Mouse (Mus musculus) ES-E14 (cell line): ENCODE results near the gene Pik3r2. TPM values are rescaled to one million over a fixed set of nuclear protein-coding genes. Genes with fewer than 3 reads are reported as not detected.
A peak's percentile ranks its signal among the peaks of the same experiment; 100 is the strongest.

ENCODE experiments used
- DNase-seq: peaks from one replicate; pipeline ENCODE4 v3.0.0-alpha.2; 2013; ENCODE audit warnings: low read depth, low spot score
- H3K27ac ChIP-seq: 2 replicates; pipeline ENCODE4 v1.5.1; 2012; ENCODE audit warnings: low read depth, mild to moderate bottlenecking, low read length, moderate library complexity, mixed read lengths; ENCODE audit not compliant: poor library complexity, insufficient read depth, severe bottlenecking
- H3K36me3 ChIP-seq: 2 replicates; pipeline ENCODE4 v1.6.1; 2012; ENCODE audit warnings: mild to moderate bottlenecking, low read length, moderate library complexity, mixed read lengths; ENCODE audit not compliant: control insufficient read depth, poor library complexity, insufficient read depth, severe bottlenecking
- H3K4me1 ChIP-seq, 2 experiments: fragments of 150-350 bp in 1 of 2; sonication (generic) in 1 of 2; 2 replicates each; pipeline ENCODE4 v1.6.1; 2012; ENCODE audit warnings: low read length in 2 of 2, mild to moderate bottlenecking in 1 of 2, mixed read lengths in 1 of 2; ENCODE audit not compliant: control insufficient read depth in 2 of 2, insufficient read depth in 2 of 2, poor library complexity in 1 of 2
- H3K4me3 ChIP-seq, 2 experiments: fragments of 150-350 bp in 1 of 2; sonication (generic) in 1 of 2; 2 replicates each; pipeline ENCODE4 v1.5.1; 2012; ENCODE audit warnings: low read length in 2 of 2, low read depth in 1 of 2, mild to moderate bottlenecking in 1 of 2, mixed read lengths in 1 of 2; ENCODE audit not compliant: insufficient read depth in 1 of 2, poor library complexity in 1 of 2, severe bottlenecking in 1 of 2
- H3K9ac ChIP-seq: 2 replicates; pipeline ENCODE4 v1.6.1; 2012; ENCODE audit warnings: low read depth, mild to moderate bottlenecking, low read length, mixed read lengths; ENCODE audit not compliant: poor library complexity, insufficient read depth, severe bottlenecking
- H3K9me3 ChIP-seq: fragments of 150-350 bp; sonication (generic); 2 replicates; pipeline ENCODE4 v1.6.1; 2012; ENCODE audit warnings: low read depth, mild to moderate bottlenecking, low read length; ENCODE audit not compliant: control insufficient read depth, insufficient read depth
- CHD2 ChIP-seq: IDR thresholded peaks from 2 replicates; pipeline ENCODE4 v1.6.1; 2014; ENCODE audit warnings: mild to moderate bottlenecking, low read depth, low read length, inconsistent platforms
- HCFC1 ChIP-seq: IDR thresholded peaks from 2 replicates; pipeline ENCODE4 v1.6.1; 2012; ENCODE audit warnings: low read length, inconsistent platforms, borderline replicate concordance; ENCODE audit not compliant: insufficient read depth
- MAFK ChIP-seq: IDR thresholded peaks from 2 replicates; pipeline ENCODE4 v1.6.1; 2014; ENCODE audit warnings: mild to moderate bottlenecking, low read depth, low read length, inconsistent platforms; ENCODE audit not compliant: insufficient read depth
- ZC3H11A ChIP-seq: IDR thresholded peaks from 2 replicates; pipeline ENCODE4 v1.6.1; 2012; ENCODE audit warnings: low read depth, mild to moderate bottlenecking, inconsistent platforms, low read length, borderline replicate concordance
- ZNF384 ChIP-seq: IDR thresholded peaks from 2 replicates; pipeline ENCODE4 v1.6.1; 2012; ENCODE audit warnings: low read depth, low read length, inconsistent platforms
- in situ Hi-C, 2 experiments: fragments of 600-800 bp; cut with MboI; formaldehyde crosslinking; loops; one replicate each; pipeline ENCODE4 v1.15.1; 2025; ENCODE audit warnings: low sequenced_read_pairs in 2 of 2, inconsistent platforms in 1 of 2; ENCODE audit not compliant: unreplicated experiment in 2 of 2
- total RNA-seq: library from RNA; depleted of rRNA; stranded (reverse); fragments of 300-350 nt; gene quantifications from 2 replicates; pipeline ENCODE4 v1.2.3, GENCODE M21; 2012

The Pik3r2 gene
- total RNA-seq, 1 experiment: 52.7 TPM

DNA sequence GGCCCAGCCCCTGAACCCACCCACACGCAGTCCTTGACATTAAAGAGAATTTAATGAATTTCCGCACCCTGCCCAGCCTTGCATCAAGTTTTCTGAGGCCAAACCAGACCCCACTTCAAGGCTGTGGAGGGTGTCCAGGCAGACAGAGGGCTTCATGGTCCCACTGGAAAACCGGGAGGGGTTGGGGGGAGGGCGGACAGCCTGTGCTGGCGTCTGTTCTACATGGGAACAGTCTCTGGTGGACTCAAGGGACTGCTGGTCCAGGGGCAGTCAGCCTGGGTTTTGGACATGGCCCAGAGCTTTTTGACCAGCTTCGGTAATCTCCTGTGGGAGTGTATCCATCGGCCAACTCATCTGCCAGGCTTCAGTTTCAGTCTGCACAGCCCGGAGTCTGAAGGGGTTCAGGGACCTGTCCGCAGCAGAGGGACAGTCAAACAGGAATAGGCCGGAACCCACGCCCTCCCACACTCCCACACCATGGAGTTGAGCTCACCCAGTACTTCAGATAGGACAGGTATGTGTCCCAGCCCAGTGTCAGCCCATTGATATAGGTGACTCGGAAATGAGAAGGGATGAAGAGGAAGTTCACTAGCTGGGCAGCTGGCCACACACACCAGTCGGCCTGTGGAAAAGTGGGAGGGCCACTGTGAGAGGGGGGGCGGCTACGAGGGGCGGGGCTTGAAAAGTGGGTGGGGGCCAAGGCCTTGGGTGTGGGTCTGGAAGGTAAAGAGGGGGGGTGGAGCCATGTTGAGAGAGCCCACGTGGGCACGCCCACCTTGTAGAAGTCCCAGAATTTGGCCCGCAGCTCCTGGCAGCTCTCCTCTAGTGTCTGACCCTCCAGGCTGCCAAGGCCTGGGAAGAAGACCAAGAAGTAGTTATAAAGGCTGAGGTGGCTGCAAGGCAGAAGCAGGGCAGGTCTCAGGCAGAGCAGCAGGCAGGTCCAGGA lies 17.6 kb downstream of the Pik3r2 start:
- no peak for DNase-seq
- Histone ChIP-seq H3K4me3 (no peak overlapping the region), H3K27ac (no peak overlapping the region), H3K9ac (no peak overlapping the region), H3K9me3 (no peaks in the 10 kb centered on the region), H3K4me1 (peaks cover 16 to 20% of the 10 kb centered on the region in 2 experiments), H3K36me3 (peaks cover 12% of the 10 kb centered on the region; the same call in 1 of the 2 replicates)
- in situ Hi-C loops: loop anchor here in 1 of 2 experiments (5.0 kb wide), 1 partner anchor 42 kb away; the partner anchor contains the start of gene Gm3336
- TF ChIP-seq HCFC1 (no peak), ZC3H11A (no peak), ZNF384 (no peak), CHD2 (no peak), MAFK (no peak)

DNA sequence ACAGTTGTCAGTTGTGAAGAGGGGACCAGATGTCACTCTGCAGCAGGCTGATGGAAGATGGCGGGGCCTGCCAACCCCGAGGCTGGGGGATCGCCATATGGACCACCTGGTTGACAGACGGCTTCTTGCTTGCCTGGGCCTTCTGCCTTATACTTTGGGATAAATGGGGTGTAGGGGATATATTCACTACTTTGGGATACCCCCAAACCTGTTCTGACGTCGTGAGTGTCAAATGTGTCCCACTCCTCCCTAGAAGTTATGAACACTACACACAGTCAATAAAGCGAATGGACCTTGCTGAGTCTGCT lies 18.3 kb downstream of the Pik3r2 start:
- H3K9ac ChIP-seq: no peak overlapping the region
- in situ Hi-C loops: loop anchor here in 1 of 2 experiments (5.0 kb wide), 1 partner anchor 41 kb away; the partner anchor contains the start of gene Gm3336
- H3K36me3 ChIP-seq: peaks cover 7% of the 10 kb centered on the region; the same call in 1 of the 2 replicates
- H3K27ac ChIP-seq: no peak overlapping the region
- no peaks in the 10 kb centered on the region for H3K9me3 ChIP-seq
- TF ChIP-seq ZC3H11A: no peak
- no peak for TF ChIP-seq ZNF384
- no peak for TF ChIP-seq CHD2
- no peak for TF ChIP-seq MAFK
- no peak for TF ChIP-seq HCFC1
- DNase-seq: no peak
- peaks cover 16 to 18% of the 10 kb centered on the region in 2 experiments for H3K4me1 ChIP-seq
- H3K4me3 ChIP-seq: no peak overlapping the region

DNA sequence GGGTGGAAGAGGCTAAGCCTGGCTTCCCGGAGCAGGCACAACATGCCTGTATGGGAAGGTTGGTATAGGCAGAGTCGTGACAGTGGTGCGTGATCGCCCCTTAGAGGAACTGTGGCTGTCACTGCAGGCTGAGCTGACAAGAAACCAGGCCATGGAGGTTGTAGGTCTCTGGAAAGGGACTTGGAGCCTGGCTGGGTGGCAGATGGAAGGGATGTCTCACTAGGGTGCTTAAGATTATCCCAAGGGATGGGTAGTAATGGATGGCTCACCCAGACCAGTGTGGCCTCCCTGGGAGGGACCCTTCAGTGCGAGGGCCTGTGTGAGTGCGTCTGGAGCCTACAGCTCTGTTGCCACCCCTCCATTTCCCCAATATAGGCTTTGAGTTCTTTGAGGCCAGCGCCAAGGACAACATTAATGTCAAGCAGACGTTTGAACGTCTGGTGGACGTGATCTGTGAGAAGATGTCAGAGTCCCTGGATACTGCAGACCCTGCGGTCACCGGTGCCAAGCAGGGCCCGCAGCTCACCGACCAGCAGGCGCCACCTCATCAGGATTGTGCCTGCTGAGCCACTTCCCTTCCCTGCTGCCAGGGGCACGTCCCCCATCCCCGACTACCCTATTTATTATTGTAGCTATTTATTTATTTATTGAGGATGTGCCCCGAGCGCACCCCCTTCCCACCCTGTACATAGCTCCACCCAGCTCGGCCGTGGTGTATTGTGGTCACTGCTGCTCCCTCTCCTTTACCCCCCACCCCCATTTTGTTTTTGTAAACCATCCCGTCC lies 18.8 kb downstream of the Pik3r2 start:
- no peak overlapping the region for H3K27ac ChIP-seq
- TF ChIP-seq ZNF384 (no peak), HCFC1 (no peak), ZC3H11A (peak; percentile 11; the same call in 1 of the 2 replicates), MAFK (no peak), CHD2 (no peak)
- DNase-seq: no peak
- in situ Hi-C loops: loop anchor here in 1 of 2 experiments (5.0 kb wide), 1 partner anchor 40 kb away; the partner anchor contains the start of gene Gm3336
- H3K36me3 ChIP-seq: peaks cover 3% of the 10 kb centered on the region; the same call in 1 of the 2 replicates
- no peaks in the 10 kb centered on the region for H3K9me3 ChIP-seq
- H3K4me1 ChIP-seq: peaks cover 18% of the 10 kb centered on the region in 2 experiments
- no peak overlapping the region for H3K4me3 ChIP-seq
- no peak overlapping the region for H3K9ac ChIP-seq

DNA sequence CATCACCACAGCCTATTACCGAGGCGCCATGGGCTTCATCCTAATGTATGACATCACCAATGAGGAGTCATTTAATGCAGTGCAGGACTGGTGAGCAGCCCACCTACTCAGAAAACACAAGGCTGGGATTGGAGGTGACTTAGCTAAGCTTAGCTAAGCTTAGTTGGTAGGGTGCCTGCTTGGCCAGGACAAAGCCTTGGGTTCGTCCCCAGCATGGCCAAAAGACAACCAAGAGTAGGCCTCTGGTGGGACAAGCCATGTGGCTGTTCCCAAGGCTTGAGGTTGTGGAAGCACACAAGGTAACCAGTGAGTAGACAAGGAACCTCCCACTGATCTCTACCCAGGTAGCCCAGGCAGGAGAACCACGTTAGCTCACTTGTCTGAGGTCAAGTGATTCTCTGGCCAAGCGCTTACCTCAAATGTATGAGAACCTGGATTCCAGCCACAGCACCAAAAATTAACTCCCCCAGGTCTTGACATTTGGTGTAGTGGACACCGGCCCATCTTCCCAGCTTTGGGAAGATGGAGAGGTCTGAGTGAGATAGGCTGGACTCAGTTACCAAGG lies 20.0 kb downstream of the Pik3r2 start:
- in situ Hi-C loops: loop anchor here in 1 of 2 experiments (5.0 kb wide), 1 partner anchor 39 kb away; the partner anchor contains the start of gene Gm3336
- H3K27ac ChIP-seq: no peak overlapping the region
- H3K4me3 ChIP-seq: no peak overlapping the region
- H3K9me3 ChIP-seq: no peaks in the 10 kb centered on the region
- peaks cover 10 to 15% of the 10 kb centered on the region in 2 experiments for H3K4me1 ChIP-seq
- peaks cover 3% of the 10 kb centered on the region; the same call in 1 of the 2 replicates for H3K36me3 ChIP-seq
- TF ChIP-seq MAFK (no peak), ZNF384 (no peak), CHD2 (no peak), HCFC1 (no peak), ZC3H11A (no peak)
- DNase-seq: no peak
- H3K9ac ChIP-seq: no peak overlapping the region
